Mouse (Mus musculus) left cerebral cortex, adult 9 months (tissue): Measurements from ENCODE around the gene Eno3.
A peak's percentile ranks its signal among the peaks of the same experiment; 100 is the strongest.

Source experiments
- DNase-seq, 2 experiments: peaks; one replicate each; pipeline ENCODE4 v3.0.0; 2022; ENCODE audit warnings: low spot score in 2 of 2

Gene Eno3

DNA sequence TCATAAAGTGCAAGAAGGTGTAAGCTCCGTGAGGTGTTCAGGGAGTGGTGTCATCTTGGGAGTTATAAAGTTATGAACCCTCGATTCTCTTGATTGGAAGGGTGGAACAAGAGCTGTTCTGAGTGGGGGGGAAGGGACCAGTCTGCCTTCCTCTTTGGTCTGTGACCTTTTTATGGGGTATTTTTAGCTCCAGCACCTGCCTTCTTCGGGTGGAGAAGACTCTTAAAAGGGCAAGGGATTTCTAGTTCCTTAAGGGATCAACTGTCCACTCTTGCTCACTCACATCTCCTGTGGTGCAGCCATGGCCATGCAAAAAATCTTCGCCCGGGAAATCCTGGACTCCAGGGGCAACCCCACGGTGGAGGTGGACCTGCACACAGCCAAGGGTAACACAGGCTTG is 571 bp downstream of the Eno3 start:
- DNase-seq: no peak

DNA sequence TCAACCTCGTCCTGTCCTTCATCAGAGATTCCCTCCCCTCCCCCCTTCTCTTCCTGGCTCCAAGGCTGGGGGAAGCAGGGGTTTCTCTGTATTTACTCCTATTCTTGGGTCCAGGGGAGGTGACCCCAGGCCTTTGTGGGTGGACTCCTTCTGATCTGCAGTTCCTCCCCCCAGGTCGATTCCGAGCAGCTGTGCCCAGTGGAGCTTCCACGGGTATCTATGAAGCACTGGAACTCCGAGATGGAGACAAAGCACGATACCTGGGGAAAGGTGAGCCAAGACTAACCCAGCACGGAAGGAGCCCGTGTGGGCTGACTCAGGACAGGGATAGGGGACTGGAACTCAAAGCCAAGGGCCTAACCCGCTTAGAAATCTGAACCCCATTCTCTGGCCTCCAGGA is 989 bp downstream of the Eno3 start:
- no peak for DNase-seq

GRCm38 (mm10) chr11:70658521-70658920 is 1.5 kb downstream of the Eno3 start:
- no peak for DNase-seq

- DNase-seq: no peak
These were observed 1.9 kb downstream of the Eno3 start for GRCm38 (mm10) chr11:70658942-70659341.

DNA sequence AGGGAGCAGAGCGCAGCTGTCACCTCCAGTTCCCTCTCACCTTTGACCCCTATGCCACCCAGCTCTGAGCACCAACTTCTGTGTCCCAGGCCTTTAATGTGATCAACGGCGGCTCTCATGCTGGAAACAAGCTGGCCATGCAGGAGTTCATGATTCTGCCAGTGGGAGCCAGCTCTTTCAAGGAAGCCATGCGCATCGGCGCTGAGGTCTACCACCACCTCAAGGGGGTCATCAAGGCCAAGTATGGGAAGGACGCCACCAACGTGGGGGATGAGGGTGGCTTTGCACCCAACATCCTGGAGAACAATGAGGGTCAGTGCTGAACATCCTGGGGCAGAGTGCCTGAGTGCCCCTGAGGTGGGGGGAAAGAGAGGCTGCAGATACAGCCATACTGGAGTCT is 3.6 kb downstream of the Eno3 start:
- DNase-seq: no peak

DNA sequence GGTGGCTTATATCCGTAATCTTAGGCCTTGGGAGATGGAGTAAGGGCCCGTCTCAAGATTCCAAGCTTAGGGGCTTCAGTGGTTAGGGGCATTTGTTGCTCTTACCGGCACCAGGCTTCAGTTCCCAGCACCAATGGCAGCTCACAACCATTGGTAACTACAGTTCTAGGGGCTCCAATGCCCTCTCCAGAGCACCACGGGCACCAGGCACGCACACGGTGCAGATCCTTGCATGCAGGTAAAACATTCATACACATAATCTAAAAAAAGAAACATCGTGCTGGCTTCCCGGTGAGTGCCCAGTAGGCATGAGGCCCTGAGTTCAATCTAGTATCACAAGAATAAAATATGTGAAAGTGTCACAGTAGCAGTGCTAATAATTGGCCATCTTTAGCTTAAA is 6.1 kb downstream of the Eno3 start:
- DNase-seq: no peak

DNA sequence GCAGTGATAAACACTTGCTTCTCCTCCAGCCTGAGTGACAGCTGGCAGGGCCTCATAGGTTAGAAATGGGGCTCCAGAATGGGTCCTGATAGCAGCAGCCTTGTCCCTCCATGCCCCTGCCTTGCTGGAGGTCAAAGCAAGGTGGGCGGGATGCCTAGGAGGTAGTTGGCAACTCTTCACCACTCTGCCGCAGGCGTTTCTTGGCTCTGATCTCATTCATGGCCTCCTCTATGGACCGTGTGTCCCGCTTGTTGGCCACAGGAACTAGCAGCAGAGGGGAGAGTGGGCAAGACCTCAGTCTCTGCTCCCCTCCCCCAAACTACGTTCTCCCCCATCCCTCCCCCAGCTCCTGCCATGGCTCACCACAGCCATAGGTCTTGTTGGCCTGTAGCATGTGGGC is 7.0 kb downstream of the Eno3 start:
- no peak for DNase-seq

GRCm38 (mm10) chr11:70664741-70665140 is 7.7 kb downstream of the Eno3 start:
- no peak for DNase-seq

- no peak for DNase-seq
These were observed 9.7 kb downstream of the Eno3 start for GRCm38 (mm10) chr11:70666687-70667086.

- no peak for DNase-seq
These were observed 10.5 kb downstream of the Eno3 start for GRCm38 (mm10) chr11:70667271-70668150.

- DNase-seq: no peak
These were observed 11.4 kb downstream of the Eno3 start for GRCm38 (mm10) chr11:70668335-70668770.

DNA sequence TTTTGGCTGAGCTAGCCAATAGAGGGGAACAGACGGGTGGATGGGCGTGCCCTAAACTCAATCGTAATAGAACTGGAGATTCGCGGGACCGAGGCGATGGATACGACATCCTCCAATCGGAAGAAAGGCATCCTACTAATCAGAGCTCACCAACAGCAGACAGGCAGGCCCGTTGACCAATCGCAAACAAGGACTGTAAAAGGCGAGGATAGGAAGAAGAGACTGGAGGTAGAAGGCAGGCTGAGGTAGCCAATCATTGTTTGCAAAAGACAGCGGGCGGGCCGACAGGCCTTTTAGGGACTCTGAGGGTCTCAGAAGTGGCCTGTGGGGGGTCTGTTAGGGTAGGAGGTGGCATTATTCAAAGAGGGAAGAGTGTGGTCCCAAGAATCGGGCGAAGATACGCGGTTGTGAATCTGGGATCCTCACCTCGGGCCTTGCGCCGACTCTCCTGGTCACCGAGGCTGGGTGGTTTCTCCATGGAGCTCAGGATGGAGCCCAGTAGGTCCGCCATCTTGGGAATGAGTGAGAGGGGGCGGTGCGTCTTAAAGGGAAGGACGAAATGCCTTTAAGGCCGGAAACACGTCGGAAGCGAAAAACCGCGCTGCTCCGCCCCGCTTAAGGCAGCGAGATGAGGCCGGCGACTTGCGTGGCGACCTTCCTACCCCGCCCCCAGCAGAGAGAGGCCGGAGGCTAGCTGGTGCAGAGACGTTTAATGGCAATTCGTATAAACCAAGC is 11.9 kb downstream of the Eno3 start, which contains the start of gene Spag7:
TSS of gene Spag7 (minus strand) at position 646 of the 735 bp plus-strand sequence.
- DNase-seq: peak; percentile 99

- DNase-seq: peak in 1 of 2 experiments; percentile 78
These were observed 12.8 kb downstream of the Eno3 start for GRCm38 (mm10) chr11:70669582-70670345.

DNA sequence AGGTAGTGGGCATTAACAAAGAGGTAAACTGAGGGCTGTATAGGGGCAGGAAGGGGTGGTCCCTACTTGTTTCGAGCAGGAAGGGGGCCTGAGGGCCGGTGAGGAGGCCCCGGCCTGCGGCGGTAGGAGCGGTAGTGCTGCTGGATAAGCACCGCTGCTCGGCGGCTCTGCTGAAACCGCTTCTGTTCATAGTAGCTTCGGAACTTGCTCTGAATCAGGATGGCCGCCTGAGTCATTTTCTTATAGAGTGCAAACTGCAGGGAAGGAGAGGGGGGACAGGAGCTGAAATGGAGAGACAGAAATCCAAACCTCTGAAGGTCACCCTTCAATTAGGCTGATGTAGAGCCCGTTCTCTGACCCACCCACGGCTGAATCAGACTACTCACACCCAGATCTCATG is 13.5 kb downstream of the Eno3 start:
- DNase-seq: peak in 1 of 2 experiments; percentile 30

DNA sequence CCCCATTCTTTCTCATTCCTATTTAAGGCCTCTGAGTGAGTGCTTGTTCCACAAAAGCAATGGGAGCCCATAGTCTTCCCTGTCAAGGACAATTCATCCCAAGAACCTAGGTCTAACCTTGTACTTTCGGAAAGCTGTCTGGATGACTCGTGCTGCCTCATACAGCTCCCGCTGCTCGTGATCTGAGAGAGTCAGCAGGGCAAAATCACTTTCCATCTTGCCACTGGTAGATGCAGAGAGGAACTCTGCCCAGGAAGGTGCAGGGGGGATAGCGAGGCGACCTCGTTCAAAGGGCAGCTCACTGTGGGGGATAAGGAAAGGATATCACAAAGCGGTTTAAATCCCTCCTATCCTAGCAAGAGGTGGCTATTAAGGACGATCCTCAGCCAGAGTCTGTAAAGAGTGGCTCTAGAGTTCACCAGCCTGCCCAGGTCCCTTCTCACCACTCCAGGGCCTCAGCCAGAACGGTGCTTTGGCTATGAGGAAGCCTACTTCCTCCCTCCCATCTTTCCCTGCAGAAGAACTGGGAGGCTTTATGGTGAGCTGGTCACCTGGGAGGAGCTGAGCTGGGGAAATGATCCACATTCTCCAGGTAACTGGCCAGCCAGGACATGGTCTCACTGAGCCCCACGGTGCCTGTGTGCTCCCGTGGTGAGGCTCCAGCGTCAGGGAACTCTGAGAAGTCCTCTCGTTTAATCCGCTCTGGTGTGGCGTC is 14.5 kb downstream of the Eno3 start:
- DNase-seq: no peak

- no peak for DNase-seq
These were observed 17.0 kb downstream of the Eno3 start for GRCm38 (mm10) chr11:70674014-70674413.

DNA sequence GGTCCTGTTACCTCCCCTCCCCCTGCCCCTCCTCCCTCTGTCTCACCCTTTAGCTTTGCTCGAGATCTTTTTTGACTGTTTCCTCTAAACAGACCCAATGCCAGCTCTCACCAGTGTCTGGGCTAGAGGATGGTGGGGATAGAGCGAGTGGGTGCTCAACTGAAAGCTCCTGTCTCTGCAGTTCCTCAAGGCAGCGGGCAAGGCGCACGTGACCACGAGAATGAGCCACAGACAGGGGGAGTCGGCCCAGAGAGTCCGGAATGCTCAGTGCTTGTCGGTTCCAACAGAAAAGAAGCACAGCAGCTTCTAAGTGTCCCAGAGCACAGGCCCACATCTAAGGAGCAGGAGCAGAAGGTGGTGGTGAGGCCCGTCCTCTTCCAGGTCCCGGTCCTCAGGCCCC is 17.5 kb downstream of the Eno3 start:
- no peak for DNase-seq

- no peak for DNase-seq
These were observed 21.1 kb downstream of the Eno3 start for GRCm38 (mm10) chr11:70678092-70678491.

GRCm38 (mm10) chr11:70678576-70678975 is 21.6 kb downstream of the Eno3 start:
- DNase-seq: no peak

DNA sequence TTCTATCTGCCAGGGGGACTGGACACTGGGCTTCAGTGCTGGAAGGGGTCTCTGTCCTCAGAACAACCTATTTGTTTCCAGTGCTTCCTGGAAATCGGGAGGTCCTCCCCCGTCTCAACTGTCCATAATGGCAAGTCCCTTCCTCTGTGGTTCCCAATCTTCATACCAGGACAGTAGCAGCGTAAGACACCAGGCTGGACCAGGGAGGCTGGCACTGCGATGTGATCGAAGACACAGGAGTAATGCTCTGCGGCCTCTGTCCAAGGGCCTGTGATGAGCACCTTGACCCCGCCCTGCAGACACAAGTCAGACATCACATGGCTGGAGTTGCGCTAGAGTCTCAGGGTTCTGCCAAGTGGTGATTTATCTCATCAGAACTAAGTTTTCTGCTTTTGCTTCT is 22.4 kb downstream of the Eno3 start:
- DNase-seq: no peak

DNA sequence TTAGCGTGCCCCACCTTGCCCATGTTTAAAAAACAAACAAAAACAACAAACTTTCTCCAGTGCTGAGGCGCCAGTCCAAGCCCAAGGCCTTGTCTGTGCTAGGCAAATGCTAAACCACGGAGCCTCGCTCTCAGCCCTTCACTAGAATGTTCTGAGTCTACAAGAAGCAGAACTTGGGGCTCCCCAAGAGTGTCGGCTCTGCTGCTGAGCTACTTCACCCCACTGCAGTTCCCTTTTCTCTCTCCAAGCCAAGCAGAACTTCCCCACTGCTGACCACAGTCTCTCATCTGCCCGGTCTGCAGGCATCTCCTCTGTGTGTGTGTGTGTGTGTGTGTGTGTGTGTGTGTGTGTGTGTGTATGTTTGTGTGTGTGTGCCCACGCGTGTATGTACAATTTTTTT is 22.9 kb downstream of the Eno3 start:
- DNase-seq: peak in 1 of 2 experiments; percentile 33
